Mouse (Mus musculus) brain, embryonic 14.5 days (tissue): ENCODE measurements around the gene Slc6a15. TPM values are rescaled to one million over a fixed set of nuclear protein-coding genes. Genes with fewer than 3 reads are reported as not detected.

Source experiments
- DNase-seq: peaks from one replicate; pipeline ENCODE4 v3.0.0-alpha.2; 2011; ENCODE audit warnings: low read depth
- CTCF ChIP-seq: fragments of 200-500 bp; IDR thresholded peaks from 2 replicates; pipeline ENCODE4 v1.5.1; 2012; ENCODE audit warnings: inconsistent platforms, mild to moderate bottlenecking, moderate library complexity, borderline replicate concordance; ENCODE audit not compliant: insufficient read depth, insufficient read length; ENCODE audit errors: extremely low read depth
- POLR2A ChIP-seq: fragments of 200-500 bp; IDR thresholded peaks from 2 replicates; pipeline ENCODE4 v1.6.1; 2012; ENCODE audit warnings: mild to moderate bottlenecking, inconsistent platforms, borderline replicate concordance; ENCODE audit not compliant: poor library complexity, insufficient read depth, insufficient read length, severe bottlenecking; ENCODE audit errors: extremely low read depth
- polyA plus RNA-seq: library from polyadenylated mRNA; depleted of rRNA; stranded (reverse); fragments of >200 nt; gene quantifications from 2 replicates; pipeline ENCODE4 v1.2.3, GENCODE M21; 2012; rRNA removed

Slc6a15 gene
- polyA plus RNA-seq, result 34.4 and 48.0 TPM in 2 replicates

GRCm38 (mm10) chr10:103367371-103368295, at the start of gene Slc6a15:
TSS of gene Slc6a15 (plus strand) at chr10:103367783.
- TF ChIP-seq CTCF (no peak), POLR2A (no peak)
- peak; percentile 87 for DNase-seq

- DNase-seq, result no peak
- no peak for TF ChIP-seq POLR2A
- TF ChIP-seq CTCF, result no peak
These were observed 45.6 kb upstream of the Slc6a15 start for GRCm38 (mm10) chr10:103321941-103322340.

GRCm38 (mm10) chr10:103323386-103323785, 44.2 kb upstream of the Slc6a15 start:
- no peak for DNase-seq
- TF ChIP-seq POLR2A (no peak), CTCF (no peak)

- TF ChIP-seq POLR2A (no peak), CTCF (no peak)
- no peak for DNase-seq
These were observed 33.3 kb upstream of the Slc6a15 start for GRCm38 (mm10) chr10:103334306-103334705.

- TF ChIP-seq CTCF (no peak), POLR2A (no peak)
- DNase-seq, result no peak
These were observed 27.7 kb upstream of the Slc6a15 start for GRCm38 (mm10) chr10:103339928-103340327.

GRCm38 (mm10) chr10:103346797-103347196, 20.8 kb upstream of the Slc6a15 start:
- DNase-seq, result no peak
- TF ChIP-seq POLR2A (no peak), CTCF (no peak)

GRCm38 (mm10) chr10:103368296-103369080, 905 bp downstream of the Slc6a15 start:
- TF ChIP-seq POLR2A (no peak), CTCF (no peak)
- DNase-seq, result peak; percentile 72

- TF ChIP-seq CTCF, result peak; percentile 12; the same call in 1 of the 2 replicates
- TF ChIP-seq POLR2A, result no peak
- DNase-seq, result peak; percentile 94
These were observed 1.5 kb downstream of the Slc6a15 start for GRCm38 (mm10) chr10:103369081-103369420.

- TF ChIP-seq CTCF (peak; percentile 24), POLR2A (no peak)
These were observed 34.6 kb downstream of the Slc6a15 start for GRCm38 (mm10) chr10:103402171-103402570.

GRCm38 (mm10) chr10:103427717-103428116, 60.1 kb downstream of the Slc6a15 start:
- no peak for TF ChIP-seq POLR2A
- TF ChIP-seq CTCF, result no peak
- DNase-seq, result peak; percentile 26

More at GRCm38 (mm10) chr10:103402171-103402570, 34.6 kb downstream of the Slc6a15 start:
- DNase-seq, result peak; percentile 79

GRCm38 (mm10) chr10:103442588-103442987, 75.0 kb downstream of the Slc6a15 start:
- no peak for DNase-seq
- TF ChIP-seq CTCF (no peak), POLR2A (no peak)

GRCm38 (mm10) chr10:103443070-103443469, 75.5 kb downstream of the Slc6a15 start:
- peak; percentile 91 for DNase-seq
- no peak for TF ChIP-seq POLR2A
- peak; percentile 39; the same call in 1 of the 2 replicates for TF ChIP-seq CTCF
